Mouse (Mus musculus) right cerebral cortex, postnatal 25 days (tissue): ENCODE measurements around the gene Izumo1.
"Not testable (repeated sequence)": the region's sequence is repeated elsewhere in the genome, so short reads cannot be mapped to it uniquely, and the experiment has no call there.

Experiments used
- DNase-seq: peaks from one replicate; pipeline ENCODE4 v3.0.0; 2022

Izumo1 gene

GRCm38 (mm10) chr7:45643441-45644178 is 22.0 kb downstream of the Izumo1 start:
- DNase-seq, result peak; percentile 90

DNA sequence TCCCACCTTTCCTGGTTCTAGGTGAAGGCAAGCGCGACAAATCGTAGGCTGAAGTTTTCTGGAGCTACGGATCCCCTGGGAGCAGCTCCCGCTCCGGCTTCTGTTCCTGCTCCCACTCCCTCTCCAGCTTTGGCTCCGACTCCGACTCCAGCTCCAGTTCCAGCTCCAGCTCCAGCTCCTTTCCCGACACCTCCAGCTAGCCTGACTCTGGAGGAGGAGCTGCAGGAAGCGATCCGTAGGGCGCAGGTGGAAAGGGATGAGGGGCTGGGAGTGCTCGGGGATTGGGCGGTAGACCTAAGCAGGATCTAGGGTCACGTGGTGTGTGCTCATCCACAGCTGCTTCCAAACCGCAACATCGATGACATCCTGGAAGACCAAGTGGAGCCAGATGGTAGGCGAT is 22.6 kb downstream of the Izumo1 start:
- DNase-seq, result peak; percentile 75

DNA sequence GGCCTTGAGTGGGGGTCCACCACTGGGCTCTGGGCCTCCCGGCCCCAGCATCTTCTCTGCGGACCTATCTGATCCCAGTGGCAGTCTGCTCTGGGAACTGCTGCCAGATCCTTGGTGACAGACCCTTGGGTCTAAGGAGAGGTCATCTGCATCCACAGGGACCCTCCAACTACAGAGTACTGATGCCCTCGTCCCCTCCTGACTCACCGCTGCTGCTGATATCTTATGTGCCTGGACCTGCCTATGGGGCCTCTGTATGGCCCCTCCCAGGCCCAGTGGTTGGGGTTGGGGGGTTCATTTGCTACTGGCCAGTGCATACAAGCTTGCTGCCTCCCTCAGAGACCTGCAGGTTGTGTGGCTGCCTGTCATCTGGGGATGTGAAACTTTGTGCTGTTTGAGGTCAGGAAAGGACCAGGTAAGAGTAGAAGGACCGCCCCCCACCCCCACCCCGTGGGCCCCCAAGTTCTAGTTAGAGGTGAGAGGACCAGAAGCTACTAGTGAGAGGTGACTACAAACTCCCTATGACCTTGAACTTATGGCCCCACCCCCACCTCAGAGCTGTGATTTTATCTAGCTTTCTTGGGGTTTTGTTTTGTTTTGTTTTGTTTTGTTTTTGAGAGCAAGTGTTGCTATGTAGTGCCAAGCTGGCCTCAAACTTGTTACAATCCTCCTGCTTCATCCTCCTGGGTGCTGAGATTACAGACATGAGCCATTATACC is 23.4 kb downstream of the Izumo1 start:
- DNase-seq, result no peak

DNA sequence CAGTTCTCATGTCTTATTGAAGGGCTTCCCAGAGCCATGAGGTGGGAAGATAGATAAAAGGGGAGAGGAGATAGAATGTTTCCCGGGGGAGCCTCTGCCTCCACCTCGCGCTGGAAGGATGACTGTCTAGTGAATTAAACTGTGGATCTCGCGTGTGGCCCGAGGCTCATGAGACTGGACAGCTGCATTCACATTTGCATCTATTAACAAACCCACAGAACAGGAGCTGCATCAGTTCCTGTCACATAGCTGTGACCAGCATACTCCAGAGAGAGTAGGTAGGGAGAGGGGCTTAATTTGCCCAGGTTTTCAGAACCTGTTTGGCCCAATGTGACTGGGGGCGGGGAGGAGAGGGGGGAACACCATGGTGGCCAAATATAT is 24.0 kb downstream of the Izumo1 start:
- no peak for DNase-seq

DNA sequence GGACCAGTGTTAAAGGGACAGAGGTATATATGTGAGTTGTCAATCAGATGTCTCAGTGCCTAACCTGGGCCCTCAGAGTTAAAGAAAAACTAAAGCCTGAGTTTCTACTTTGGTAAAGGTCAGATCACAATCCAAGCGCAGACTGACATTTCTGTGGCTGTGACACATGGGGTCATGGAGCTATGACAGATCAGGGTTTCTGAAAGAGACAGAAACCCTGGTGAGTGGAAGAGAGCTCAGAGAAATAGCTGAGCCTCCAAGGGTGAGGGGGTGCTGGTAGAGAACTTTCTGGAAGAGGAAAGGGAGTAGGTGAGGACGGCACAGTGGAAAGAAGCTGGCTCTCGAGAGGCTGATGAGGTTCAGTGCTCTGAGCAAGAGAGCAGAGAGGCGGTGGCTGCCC is 25.1 kb downstream of the Izumo1 start:
- DNase-seq, result no peak

DNA sequence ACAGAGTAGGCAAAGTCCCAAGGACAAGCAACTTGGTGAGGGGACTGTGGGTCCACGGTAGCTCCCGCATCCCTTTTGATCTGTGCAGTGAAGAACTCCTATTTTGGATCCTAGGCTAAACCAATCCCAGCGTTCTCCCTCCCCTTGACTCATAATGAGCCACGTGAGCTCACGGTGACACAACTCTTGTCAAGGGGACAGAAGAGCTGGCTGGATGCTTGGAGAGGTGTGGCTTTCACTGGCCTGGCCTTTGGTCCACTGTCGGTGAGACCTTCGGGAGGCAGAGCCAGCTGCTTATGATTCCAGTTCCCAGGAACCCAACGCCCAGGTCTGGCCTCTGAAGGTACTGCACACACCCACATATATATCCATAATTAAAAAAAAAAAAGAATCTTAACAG is 27.7 kb downstream of the Izumo1 start:
- DNase-seq, result no peak

DNA sequence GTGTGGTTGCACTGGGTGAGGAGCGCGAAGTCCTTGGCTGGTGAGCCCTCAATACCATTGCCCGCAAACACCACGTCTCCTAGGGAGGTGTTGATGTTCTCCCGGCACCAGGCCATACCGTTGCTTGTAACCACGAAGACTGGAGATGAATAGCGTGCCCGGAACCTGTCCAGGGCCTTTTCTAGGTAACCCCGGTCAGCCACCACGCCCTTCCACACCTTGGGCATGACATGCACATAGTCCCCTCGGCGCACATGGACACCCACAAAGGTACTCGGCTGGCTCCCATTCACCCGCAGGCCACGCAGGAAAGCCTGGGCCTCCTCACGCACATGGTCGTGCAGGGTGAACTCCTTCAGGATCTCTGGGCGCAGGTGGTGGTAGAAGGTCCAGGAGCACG is 28.9 kb downstream of the Izumo1 start:
- DNase-seq, result not testable (repeated sequence)

- DNase-seq, result no peak
These were observed 32.9 kb downstream of the Izumo1 start for GRCm38 (mm10) chr7:45654424-45655047.

DNA sequence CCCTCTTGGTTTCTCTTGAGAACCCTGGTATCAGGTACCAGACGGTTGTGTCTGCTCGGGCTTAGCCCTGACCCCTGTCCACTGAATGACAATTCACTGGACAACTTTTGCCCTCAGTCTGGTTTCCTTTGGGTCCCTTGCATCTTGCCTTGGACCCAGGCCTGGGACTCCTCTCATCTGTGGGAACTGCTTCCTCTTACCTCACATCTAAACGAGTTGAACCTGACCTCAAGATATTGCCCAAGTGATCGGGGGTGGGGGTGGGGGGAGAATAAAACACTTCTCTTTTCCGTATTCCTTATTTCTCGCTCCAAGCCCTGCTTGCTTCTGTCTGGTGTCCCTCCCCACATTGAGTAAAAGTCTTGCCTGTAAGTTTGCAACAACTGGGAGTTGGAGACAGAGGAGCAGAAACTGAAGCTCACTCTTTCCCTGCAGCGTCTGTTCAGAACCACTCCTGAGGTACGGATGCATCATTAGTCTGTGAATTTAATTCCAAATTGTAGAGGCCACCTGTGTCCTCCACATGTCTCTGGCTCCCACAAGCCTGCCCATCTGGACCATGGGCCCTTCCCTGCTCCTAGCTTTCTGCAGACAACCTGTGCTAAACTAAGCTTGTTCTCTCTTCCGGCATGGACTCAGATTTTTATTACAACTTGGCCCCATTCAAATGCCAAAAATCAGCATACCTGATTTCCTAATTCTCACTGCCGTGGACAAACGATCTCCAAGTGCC is 39.3 kb downstream of the Izumo1 start:
- DNase-seq, result no peak

GRCm38 (mm10) chr7:45661702-45662101 is 40.1 kb downstream of the Izumo1 start:
- DNase-seq, result not testable (repeated sequence)

DNA sequence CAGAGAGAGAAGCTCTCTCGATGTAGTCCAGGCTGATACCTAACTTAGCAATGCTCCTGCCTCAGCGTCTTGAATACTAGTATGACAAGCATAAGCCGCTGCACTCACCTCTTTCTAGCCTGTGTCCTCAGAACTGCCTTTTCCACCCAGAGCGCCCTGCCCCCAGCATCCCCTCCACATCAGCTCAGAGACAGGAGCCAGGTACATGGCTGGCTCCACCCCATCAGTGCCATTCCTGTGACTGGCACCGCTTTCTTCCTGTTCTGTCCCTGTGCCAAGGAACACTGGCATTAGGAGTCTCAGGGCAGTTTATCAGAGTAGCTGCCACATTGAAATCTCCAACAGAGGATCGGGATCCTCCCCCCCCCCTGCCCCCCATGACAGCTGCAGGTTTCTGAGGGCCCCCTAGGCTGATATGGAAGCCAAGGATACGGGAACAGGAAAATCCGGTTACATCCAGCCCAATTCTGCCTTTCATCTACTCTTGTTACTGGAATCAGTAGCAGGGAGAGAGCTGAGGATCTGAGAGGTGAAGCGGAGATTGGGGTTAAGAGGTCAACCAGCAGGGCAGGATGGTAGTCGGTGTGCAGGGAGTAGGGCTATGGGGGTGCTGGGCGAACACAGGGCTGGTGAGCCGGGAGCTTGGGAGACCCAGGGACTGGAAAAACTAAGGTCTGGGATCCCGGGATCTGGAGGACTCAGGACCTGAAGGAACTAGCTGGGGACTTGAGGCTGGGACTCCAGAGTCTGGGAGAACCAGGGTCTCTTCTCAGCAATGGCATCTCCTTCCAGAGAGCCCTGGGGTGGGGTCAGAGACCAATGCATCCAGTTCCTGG is 43.9 kb downstream of the Izumo1 start:
- DNase-seq, result no peak

GRCm38 (mm10) chr7:45666161-45666560 is 44.5 kb downstream of the Izumo1 start, which contains the start of gene Fut2:
Gene Fut2 (minus strand): TSS chr7:45666394.
- DNase-seq, result no peak

- peak; percentile 31 for DNase-seq
These were observed 46.1 kb downstream of the Izumo1 start for GRCm38 (mm10) chr7:45667761-45668160.

- DNase-seq, result no peak
These were observed 47.3 kb downstream of the Izumo1 start for GRCm38 (mm10) chr7:45668921-45669320.

DNA sequence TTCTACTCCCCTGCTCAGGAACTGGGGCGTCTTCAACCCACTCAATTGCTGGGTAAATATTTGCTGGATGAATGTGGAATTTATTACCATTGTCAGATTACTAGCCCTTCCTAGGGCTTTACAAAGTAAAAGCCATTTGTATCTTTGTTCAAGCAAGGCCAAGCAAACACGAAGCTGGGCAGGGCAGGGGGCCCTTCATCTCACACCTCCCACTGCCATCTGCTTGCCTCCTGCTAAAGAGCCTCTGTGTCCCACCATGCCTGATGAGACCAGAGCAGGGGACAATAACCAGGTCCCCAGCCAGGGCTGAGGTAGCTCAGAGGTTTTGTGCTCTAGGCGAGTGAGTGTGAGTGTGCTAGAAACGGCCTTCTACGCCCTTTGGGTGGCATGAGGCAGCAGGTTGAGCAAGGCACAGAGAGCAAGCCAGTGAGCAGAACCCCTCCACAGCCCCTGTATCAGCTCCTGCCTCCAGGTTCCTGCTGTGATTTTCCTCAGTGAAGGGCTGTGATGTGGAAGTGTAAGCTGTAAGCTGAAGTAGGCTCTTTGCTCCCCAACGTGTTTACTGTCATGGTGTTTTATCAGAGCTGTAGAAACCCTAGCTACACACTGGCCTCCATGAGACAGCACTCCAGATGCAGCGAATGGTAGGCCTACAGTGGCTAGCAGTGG is 56.1 kb downstream of the Izumo1 start:
- DNase-seq, result no peak
